Mouse (Mus musculus): ENCODE data around the gene Wdr89. TPM values are rescaled to one million over a fixed set of nuclear protein-coding genes. Genes with fewer than 3 reads are reported as not detected.

Wdr89 gene
- polyA plus RNA-seq, 1 experiment from 2014 or later: 2.0 TPM

DNA sequence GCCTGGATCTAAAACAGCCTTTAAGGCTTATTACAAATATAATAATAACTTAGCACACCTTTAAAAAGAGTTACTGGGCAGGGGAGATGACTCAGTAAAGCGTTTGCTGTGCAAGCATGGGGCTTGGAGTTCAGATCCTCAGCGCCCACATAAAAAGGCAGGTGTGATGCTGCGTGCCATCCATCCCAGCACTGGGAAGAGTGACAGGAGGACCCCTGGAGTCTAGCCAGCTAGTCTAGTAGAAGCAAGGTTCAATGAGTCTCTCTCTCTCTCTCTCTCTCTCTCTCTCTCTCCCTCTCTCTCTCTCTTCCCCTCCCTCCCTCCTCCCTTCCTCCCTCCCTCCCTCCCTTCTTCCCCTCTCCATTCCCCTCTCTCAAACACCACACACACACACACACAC lies 53.8 kb downstream of the Wdr89 start:
- H3K4me3 ChIP-seq (ENCODE audit: inconsistent target): no peak overlapping the region
- 80% methylated on average over 3 of the region's 3 CpGs for WGBS (ENCODE audit: missing documents)
- H3K27ac ChIP-seq: no peak overlapping the region
- no peaks in the 10 kb centered on the region for H3K79me2 ChIP-seq (ENCODE audit: inconsistent target)
- H3K36me3 ChIP-seq (ENCODE audit: inconsistent target): no peaks in the 10 kb centered on the region

DNA sequence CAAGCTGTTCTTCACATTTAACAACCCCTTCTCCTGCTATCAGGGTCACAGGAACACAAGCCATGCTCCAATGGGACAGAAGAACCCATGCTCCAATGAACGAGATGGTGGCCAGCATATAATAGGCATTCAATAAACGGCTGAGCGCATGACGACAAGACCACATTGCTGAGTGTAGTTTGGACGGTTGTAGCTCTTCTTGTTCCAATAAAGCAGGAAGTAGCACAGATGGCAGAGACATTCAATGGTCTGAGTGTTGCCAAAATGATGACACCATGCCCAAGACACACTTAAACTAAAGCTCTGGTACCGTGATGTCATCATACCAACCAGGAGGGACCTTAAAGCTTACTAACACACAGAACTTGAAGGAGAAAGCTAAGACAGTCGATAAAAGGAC lies 56.6 kb downstream of the Wdr89 start:
- no peak overlapping the region for H3K27ac ChIP-seq
- H3K36me3 ChIP-seq (ENCODE audit: inconsistent target): no peaks in the 10 kb centered on the region
- WGBS (ENCODE audit: missing documents): 72% methylated on average over 7 of the region's 7 CpGs
- H3K79me2 ChIP-seq (ENCODE audit: inconsistent target): no peaks in the 10 kb centered on the region
- H3K4me3 ChIP-seq (ENCODE audit: inconsistent target): no peak overlapping the region

DNA sequence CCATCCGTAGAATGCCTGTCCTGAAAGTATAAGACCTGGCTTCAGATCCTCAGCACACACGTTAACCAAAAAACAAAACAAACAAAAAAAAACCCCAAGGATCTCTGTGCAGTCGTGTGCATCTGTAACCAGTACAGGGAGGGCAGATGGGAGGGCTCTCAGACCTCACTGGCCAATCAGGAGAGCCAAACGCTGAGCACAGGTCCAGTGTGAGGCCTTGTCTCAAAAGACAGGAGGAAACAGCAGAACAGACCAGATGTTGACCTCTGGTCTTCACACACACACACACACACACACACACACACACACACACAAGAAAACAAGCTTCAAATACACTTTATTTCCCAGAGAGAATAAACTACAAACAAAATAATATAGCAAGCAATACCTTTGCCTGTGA lies 69.8 kb downstream of the Wdr89 start:
- Histone ChIP-seq H3K36me3 (ENCODE audit: inconsistent target) (no peaks in the 10 kb centered on the region), H3K4me3 (ENCODE audit: inconsistent target) (no peak overlapping the region), H3K27ac (no peak overlapping the region), H3K79me2 (ENCODE audit: inconsistent target) (peaks cover 9% of the 10 kb centered on the region)
- WGBS (ENCODE audit: missing documents): 64% methylated on average over 4 of the region's 4 CpGs

DNA sequence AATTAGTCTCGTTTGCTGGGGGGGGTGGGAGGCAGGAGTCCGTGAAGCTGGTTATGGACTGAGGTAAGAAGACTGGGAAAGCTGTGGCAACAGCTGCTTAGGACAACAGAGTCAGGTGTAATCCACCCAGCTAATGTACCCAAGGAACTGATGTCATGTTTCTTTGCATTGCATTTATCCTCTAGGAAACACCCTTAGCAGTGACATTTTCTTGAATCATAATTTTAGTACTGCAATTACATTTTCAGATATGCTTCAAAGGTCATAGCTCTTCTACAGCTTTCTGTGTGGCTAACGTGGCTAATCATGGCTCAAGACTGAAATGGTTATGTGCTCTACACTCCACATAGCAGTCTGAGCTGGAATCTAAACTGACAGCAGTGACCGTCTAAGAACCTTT lies 70.3 kb downstream of the Wdr89 start:
- no peak overlapping the region for H3K4me3 ChIP-seq (ENCODE audit: inconsistent target)
- no peak overlapping the region for H3K27ac ChIP-seq
- 94% methylated on average over 4 of the region's 4 CpGs for WGBS (ENCODE audit: missing documents)
- no peaks in the 10 kb centered on the region for H3K36me3 ChIP-seq (ENCODE audit: inconsistent target)
- peaks cover 14% of the 10 kb centered on the region for H3K79me2 ChIP-seq (ENCODE audit: inconsistent target)

DNA sequence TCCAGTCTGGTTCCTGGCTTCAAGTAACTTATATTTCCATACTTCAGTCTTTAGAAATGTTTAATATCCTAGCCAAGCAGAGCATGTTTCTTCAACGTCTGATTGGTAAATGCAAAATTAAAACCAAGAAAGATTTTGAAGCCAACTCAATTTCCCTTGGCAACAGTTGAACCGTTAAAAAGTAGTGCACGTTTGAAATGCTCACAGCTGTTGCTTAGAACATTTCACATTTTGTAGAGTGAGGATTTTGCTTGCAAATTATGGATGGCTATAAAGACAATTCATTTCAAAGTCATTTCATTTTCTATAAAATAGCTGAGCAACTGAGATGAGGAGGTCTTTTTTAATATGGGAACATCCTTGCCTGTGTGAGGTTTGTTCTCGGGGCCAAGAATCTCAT lies 71.6 kb downstream of the Wdr89 start:
- H3K27ac ChIP-seq: no peak overlapping the region
- no peak overlapping the region for H3K4me3 ChIP-seq (ENCODE audit: inconsistent target)
- 92% methylated on average over 4 of the region's 4 CpGs for WGBS (ENCODE audit: missing documents)

DNA sequence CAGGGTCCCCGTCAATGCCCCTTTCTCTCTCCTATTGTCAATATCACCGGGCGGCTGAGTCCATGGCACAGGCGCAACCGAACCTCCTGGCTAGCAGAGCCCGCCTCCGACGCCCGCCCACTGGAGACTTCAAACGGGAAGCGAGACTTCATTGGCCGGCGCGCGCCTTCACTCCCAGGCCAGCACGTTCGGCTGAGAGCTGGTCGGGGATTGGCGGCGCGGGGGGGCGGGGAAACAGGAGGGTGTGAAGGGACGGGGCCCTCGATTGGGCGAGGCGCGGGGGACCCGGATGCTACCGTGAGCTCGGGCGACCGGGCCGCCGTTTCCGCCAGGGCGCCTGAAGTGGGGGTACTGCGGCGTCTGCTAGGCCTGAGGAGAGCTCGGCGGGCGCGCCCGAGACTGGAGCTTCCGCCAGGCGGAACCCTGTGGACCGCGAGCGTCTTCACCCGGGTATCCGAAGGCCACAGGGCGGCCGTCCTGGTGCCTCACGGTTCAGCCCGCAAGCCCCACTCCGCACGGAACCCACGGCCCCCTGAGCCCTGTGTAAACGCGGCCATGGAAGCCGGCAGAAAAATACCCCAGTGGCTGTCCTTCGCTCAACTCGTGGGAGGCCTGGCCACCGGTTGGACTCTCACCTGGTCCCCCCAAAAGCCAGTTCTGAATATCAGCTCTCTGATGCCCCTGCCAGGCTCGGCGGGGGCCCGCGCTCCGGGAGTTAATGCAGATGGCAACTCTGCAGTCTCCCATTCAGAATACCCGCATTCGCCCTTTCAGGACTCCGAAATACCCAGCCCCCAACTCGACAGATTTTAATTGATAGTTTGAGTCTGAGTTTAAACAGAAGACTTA lies 73.0 kb downstream of the Wdr89 start, which contains the start of gene Ppp2r5e:
Gene Ppp2r5e (minus strand): TSS at position 92 of the 849 bp plus-strand sequence.
- H3K27ac ChIP-seq: peak within 1 kb of the TSS; percentile 60
- peaks cover 40% of the 10 kb centered on the region for H3K79me2 ChIP-seq (ENCODE audit: inconsistent target)
- H3K4me3 ChIP-seq (ENCODE audit: inconsistent target): peak within 1 kb of the TSS; percentile 68
- under 1% methylated on average over 64 of the region's 72 CpGs for WGBS (ENCODE audit: missing documents)
- peaks cover 6% of the 10 kb centered on the region; the same call in 1 of the 2 replicates for H3K36me3 ChIP-seq (ENCODE audit: inconsistent target)

More for the DNA sequence above, 71.6 kb downstream of the Wdr89 start:
- Histone ChIP-seq H3K79me2 (ENCODE audit: inconsistent target) (peaks cover 26% of the 10 kb centered on the region), H3K36me3 (ENCODE audit: inconsistent target) (peaks cover 3% of the 10 kb centered on the region; the same call in 1 of the 2 replicates)

DNA sequence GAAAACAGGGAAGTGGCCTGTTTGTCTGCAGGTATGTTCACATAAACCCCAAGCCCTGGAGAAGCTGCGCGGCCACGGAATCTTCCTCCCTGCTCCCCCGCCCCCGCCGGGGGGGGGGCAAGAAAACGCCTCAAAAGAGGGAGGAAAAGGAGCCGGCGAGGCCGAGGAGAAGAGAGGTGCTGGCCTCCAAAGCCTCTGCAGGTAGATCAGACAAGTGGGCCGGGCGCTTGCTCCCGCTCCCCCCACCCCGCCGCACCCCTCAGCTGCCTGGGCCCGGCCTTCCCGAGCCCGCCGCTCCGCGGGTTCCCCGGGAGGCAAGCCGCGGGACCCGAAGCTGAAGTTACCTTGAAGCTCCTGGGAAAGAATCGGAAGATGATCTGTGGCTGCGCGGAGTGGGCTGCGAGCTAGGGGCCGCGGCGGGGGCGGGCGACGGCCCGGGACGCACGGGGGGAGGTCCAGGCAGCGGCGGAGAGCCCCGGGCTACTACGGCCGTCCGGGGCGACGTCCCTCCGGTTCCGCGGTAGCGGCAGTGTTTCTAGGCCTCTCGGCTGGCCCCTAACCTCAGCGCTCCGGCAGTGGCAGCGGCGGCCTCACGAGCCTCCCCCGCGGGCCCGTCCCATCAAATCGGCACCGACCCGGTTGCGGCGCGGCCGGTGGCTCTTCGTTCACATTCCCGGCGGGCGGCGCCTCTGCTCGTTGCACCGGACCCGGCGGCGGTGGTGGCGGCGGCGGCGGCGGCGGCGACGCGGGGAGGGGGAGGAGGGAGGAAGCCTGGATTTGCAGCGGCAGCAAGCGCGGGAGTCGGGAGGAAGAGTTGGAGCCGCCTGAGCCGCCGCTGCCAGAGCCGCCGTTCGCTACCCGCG lies 73.8 kb downstream of the Wdr89 start:
- Histone ChIP-seq H3K79me2 (ENCODE audit: inconsistent target) (peaks cover 48% of the 10 kb centered on the region), H3K4me3 (ENCODE audit: inconsistent target) (peak overlapping the region; percentile 60), H3K36me3 (ENCODE audit: inconsistent target) (peaks cover 8% of the 10 kb centered on the region; the same call in 1 of the 2 replicates), H3K27ac (no peak overlapping the region)
- WGBS (ENCODE audit: missing documents): 2% methylated on average over 77 of the region's 97 CpGs

DNA sequence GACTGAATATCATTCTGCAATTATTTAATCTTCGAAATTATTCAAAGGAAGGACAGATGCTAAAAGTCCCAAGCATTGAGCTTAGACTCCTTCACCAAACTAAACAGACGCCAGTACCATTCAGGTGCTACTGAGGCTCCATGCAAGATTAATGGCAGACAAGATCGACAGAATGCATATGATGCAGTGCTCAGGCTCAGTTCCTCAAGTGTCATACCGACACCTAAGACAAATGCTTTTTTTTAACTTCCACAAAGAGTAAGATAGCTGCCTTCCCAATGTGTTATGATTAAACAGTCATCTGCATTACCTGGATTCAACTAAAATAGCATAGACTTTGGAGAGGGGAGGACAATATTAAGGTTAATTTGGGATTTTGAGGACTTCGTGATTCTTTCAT lies 74.9 kb downstream of the Wdr89 start:
- Histone ChIP-seq H3K4me3 (ENCODE audit: inconsistent target) (peak overlapping the region; percentile 60; the same call in 1 of the 2 replicates), H3K27ac (no peak overlapping the region), H3K36me3 (ENCODE audit: inconsistent target) (peaks cover 16% of the 10 kb centered on the region), H3K79me2 (ENCODE audit: inconsistent target) (peaks cover 59% of the 10 kb centered on the region)
- 47% methylated on average over 5 of the region's 5 CpGs for WGBS (ENCODE audit: missing documents)

DNA sequence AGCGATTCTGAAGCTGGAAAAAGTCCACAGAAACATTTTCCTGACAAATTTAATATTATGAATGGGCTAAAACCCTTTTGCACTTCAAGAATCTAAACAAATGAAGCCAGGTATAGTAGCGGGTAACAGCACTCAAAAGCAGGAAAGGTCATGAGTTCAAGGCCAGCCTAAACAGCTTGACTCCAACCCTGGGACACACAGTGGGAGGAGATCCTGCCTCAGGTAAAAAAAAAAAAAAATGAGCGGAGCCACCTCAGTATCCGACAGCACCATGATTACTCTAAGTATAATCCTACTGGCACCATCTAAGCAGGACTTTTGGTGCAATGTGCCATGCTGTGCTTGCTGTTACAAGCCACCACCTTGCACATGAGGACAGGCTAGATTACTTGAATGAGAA lies 75.5 kb downstream of the Wdr89 start:
- WGBS (ENCODE audit: missing documents): 96% methylated on average over 4 of the region's 4 CpGs
- no peak overlapping the region for H3K27ac ChIP-seq
- H3K79me2 ChIP-seq (ENCODE audit: inconsistent target): peaks cover 65% of the 10 kb centered on the region
- H3K36me3 ChIP-seq (ENCODE audit: inconsistent target): peaks cover 22% of the 10 kb centered on the region
- no peak overlapping the region for H3K4me3 ChIP-seq (ENCODE audit: inconsistent target)

DNA sequence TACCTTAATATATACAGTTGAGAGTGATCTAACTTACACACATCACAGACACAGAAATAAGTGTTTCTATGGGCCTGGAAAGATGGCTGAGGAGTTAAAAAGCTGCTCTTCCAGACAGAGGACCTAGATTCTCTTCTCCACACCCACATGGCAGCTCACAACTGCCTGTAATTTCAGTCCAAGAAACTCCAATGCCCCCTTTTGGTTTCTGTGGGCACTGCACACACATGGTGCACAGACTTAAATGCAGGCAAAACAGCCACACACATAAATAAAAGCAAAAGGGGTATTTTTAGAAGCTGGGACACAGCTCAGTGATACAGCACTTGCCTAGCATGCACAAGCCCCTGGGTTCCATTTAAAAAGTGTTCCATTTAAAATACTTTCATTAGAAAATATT lies 81.8 kb downstream of the Wdr89 start:
- H3K36me3 ChIP-seq (ENCODE audit: inconsistent target): peaks cover 30% of the 10 kb centered on the region
- no peak overlapping the region for H3K27ac ChIP-seq
- H3K79me2 ChIP-seq (ENCODE audit: inconsistent target): peaks cover 100% of the 10 kb centered on the region
- no peak overlapping the region for H3K4me3 ChIP-seq (ENCODE audit: inconsistent target)

DNA sequence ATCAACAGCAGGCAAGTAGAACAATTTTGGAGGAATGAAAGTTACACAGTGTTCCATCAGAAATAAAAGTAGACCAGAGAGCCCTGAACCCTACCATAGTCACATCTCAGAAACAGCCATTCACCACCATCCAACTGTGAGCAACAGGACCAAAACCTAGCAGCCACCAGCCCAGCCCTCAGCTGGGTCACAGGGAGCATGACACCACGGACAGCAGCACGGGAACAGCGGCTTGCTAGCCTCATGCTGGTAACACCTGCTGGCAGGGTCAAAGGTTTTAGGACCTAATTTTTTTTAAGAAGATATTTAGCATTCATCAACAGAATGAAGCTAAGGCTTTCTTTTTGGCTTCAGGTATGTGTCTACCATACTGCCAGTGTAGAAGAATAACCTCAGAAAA lies 85.6 kb downstream of the Wdr89 start:
- Histone ChIP-seq H3K27ac (no peak overlapping the region), H3K4me3 (ENCODE audit: inconsistent target) (no peak overlapping the region), H3K79me2 (ENCODE audit: inconsistent target) (peaks cover 100% of the 10 kb centered on the region), H3K36me3 (ENCODE audit: inconsistent target) (peaks cover 13% of the 10 kb centered on the region; the same call in 1 of the 2 replicates)
- WGBS (ENCODE audit: missing documents): 97% methylated on average over 3 of the region's 3 CpGs

Other genes with a start within 250 kb of the Wdr89 start
- 21.2 to 25.5 TPM (median 24.4 TPM) in 3 replicates for gene Ppp2r5e, start 73.3 kb downstream of the Wdr89 start, polyA plus RNA-seq (2018)
- gene Sgpp1, start 66.2 kb upstream of the Wdr89 start, polyA plus RNA-seq (2018): 56.1 to 73.4 TPM (median 64.3 TPM) in 3 replicates
- gene Syne2, start 148.6 kb upstream of the Wdr89 start, polyA plus RNA-seq (2018): 0.91 to 2.7 TPM (median 1.3 TPM) in 3 replicates